Mouse (Mus musculus) erythroblast, embryonic 14.5 days (primary cell): ENCODE results near the gene Csnk2b. TPM values are rescaled to one million over a fixed set of nuclear protein-coding genes. Genes with fewer than 3 reads are reported as not detected.

Experiments used
- H3K27me3 ChIP-seq: 2 replicates; pipeline ENCODE4 v1.6.1; 2012; ENCODE audit warnings: inconsistent platforms; ENCODE audit not compliant: control insufficient read depth
- H3K36me3 ChIP-seq: 2 replicates; pipeline ENCODE4 v1.6.1; 2012; ENCODE audit warnings: mild to moderate bottlenecking, inconsistent platforms; ENCODE audit not compliant: control insufficient read depth
- H3K4me1 ChIP-seq: 2 replicates; pipeline ENCODE4 v1.6.1; 2012; ENCODE audit warnings: inconsistent platforms; ENCODE audit not compliant: control insufficient read depth
- H3K4me3 ChIP-seq: replicated peaks from 2 replicates; pipeline ENCODE3; 2012; ENCODE audit warnings: moderate library complexity, mild to moderate bottlenecking, inconsistent platforms
- H3K9me3 ChIP-seq: 2 replicates; pipeline ENCODE4 v1.6.1; 2012; ENCODE audit warnings: low read length, inconsistent platforms, mixed read lengths; ENCODE audit not compliant: control insufficient read depth
- GATA1 ChIP-seq: IDR thresholded peaks from 2 replicates; pipeline ENCODE4 v1.6.1; 2012; ENCODE audit warnings: low read length, inconsistent platforms, mixed read lengths
- TAL1 ChIP-seq: IDR thresholded peaks from 3 replicates; pipeline ENCODE4 v1.6.1; 2012; ENCODE audit warnings: low read length, inconsistent platforms, mixed read lengths
- polyA plus RNA-seq: library from polyadenylated mRNA; stranded (reverse); fragments of >175 nt; gene quantifications from 2 replicates; pipeline ENCODE4 v1.2.3, GENCODE M21; 2012

The Csnk2b gene
- polyA plus RNA-seq, 1 experiment = 11.2 TPM

GRCm38 (mm10) chr17:35094475-35095365 is 27.1 kb downstream of the Csnk2b start:
- Histone ChIP-seq H3K4me1 (peaks cover 45% of the 10 kb centered on the region), H3K4me3 (no peak overlapping the region), H3K9me3 (no peaks in the 10 kb centered on the region), H3K27me3 (no peaks in the 10 kb centered on the region), H3K36me3 (peaks cover 96% of the 10 kb centered on the region)
- TF ChIP-seq TAL1 = no peak
- no peak for TF ChIP-seq GATA1

GRCm38 (mm10) chr17:35092403-35093198 is 29.3 kb downstream of the Csnk2b start:
- Histone ChIP-seq H3K4me1 (peaks cover 49% of the 10 kb centered on the region), H3K36me3 (peaks cover 75% of the 10 kb centered on the region)
- TF ChIP-seq TAL1 (no peak), GATA1 (no peak)

GRCm38 (mm10) chr17:35090166-35090932 is 31.5 kb downstream of the Csnk2b start:
- peak; percentile 61 for TF ChIP-seq TAL1
- TF ChIP-seq GATA1 = peak; percentile 59
- peaks cover 38% of the 10 kb centered on the region for H3K4me1 ChIP-seq
- no peaks in the 10 kb centered on the region for H3K9me3 ChIP-seq
- H3K4me3 ChIP-seq = peak overlapping the region; percentile 89
- H3K27me3 ChIP-seq = no peaks in the 10 kb centered on the region
- peaks cover 52% of the 10 kb centered on the region for H3K36me3 ChIP-seq

More at GRCm38 (mm10) chr17:35092403-35093198, 29.3 kb downstream of the Csnk2b start:
- Histone ChIP-seq H3K4me3 (no peak overlapping the region), H3K27me3 (no peaks in the 10 kb centered on the region), H3K9me3 (no peaks in the 10 kb centered on the region)

GRCm38 (mm10) chr17:35088825-35089644 is 32.8 kb downstream of the Csnk2b start, which contains the start of gene Abhd16a:
Gene Abhd16a (plus strand): TSS chr17:35089263.
- H3K4me3 ChIP-seq = peak within 1 kb of the TSS; percentile 89
- no peaks in the 10 kb centered on the region for H3K27me3 ChIP-seq
- H3K4me1 ChIP-seq = peaks cover 44% of the 10 kb centered on the region
- no peak for TF ChIP-seq GATA1
- TF ChIP-seq TAL1 = no peak
- H3K36me3 ChIP-seq = peaks cover 39% of the 10 kb centered on the region
- H3K9me3 ChIP-seq = no peaks in the 10 kb centered on the region

GRCm38 (mm10) chr17:35088151-35088550 is 33.7 kb downstream of the Csnk2b start:
- Histone ChIP-seq H3K36me3 (peaks cover 31% of the 10 kb centered on the region), H3K9me3 (no peaks in the 10 kb centered on the region), H3K27me3 (no peaks in the 10 kb centered on the region), H3K4me3 (no peak overlapping the region), H3K4me1 (peaks cover 48% of the 10 kb centered on the region)
- TF ChIP-seq TAL1 (no peak), GATA1 (no peak)

GRCm38 (mm10) chr17:35085208-35085865 is 36.5 kb downstream of the Csnk2b start, which contains the start of gene Ly6g6f:
Gene Ly6g6f (minus strand): TSS chr17:35085610.
- no peak for TF ChIP-seq GATA1
- no peak for TF ChIP-seq TAL1
- H3K9me3 ChIP-seq = no peaks in the 10 kb centered on the region
- H3K4me1 ChIP-seq = peaks cover 38% of the 10 kb centered on the region
- H3K36me3 ChIP-seq = peaks cover 3% of the 10 kb centered on the region
- H3K27me3 ChIP-seq = no peaks in the 10 kb centered on the region
- H3K4me3 ChIP-seq = no peak within 1 kb of the TSS

- H3K9me3 ChIP-seq = no peaks in the 10 kb centered on the region
- H3K4me1 ChIP-seq = peaks cover 42% of the 10 kb centered on the region
- no peaks in the 10 kb centered on the region for H3K36me3 ChIP-seq
- TF ChIP-seq TAL1 (no peak), GATA1 (no peak)
- H3K4me3 ChIP-seq = no peak overlapping the region
- no peaks in the 10 kb centered on the region for H3K27me3 ChIP-seq
Measured at GRCm38 (mm10) chr17:35083929-35084497, 37.8 kb downstream of the Csnk2b start.
